Mouse (Mus musculus) liver, postnatal 0 days (tissue): Measurements from ENCODE around the gene Cyp1a1. TPM values are rescaled to one million over a fixed set of nuclear protein-coding genes. Genes with fewer than 3 reads are reported as not detected.

Experiments
- ATAC-seq: fragments of 200-750 bp; cut with Nextera tagmentation; 2 replicates; pipeline ENCODE4 v1.8.0; 2017; ENCODE audit warnings: mild to moderate bottlenecking, moderate library complexity
- DNase-seq: peaks from one replicate; pipeline ENCODE4 v3.0.0-alpha.2; 2016
- H3K27ac ChIP-seq: fragments of 300-500 bp; sonication (generic); 2 replicates; pipeline ENCODE4 v1.5.1; 2014; ENCODE audit warnings: antibody characterized with exemption, moderate library complexity, mild to moderate bottlenecking, low read depth
- H3K27me3 ChIP-seq: fragments of 300-500 bp; sonication (generic); 2 replicates; pipeline ENCODE4 v1.6.1; 2014; ENCODE audit warnings: low read length, control low read depth, mixed read lengths; ENCODE audit not compliant: insufficient read depth
- H3K36me3 ChIP-seq: fragments of 300-500 bp; sonication (generic); replicated peaks from 2 replicates; pipeline ENCODE4 v1.6.1; 2014; ENCODE audit warnings: mild to moderate bottlenecking, control low read depth, low read length, moderate library complexity, mixed read lengths; ENCODE audit not compliant: insufficient read depth
- H3K4me1 ChIP-seq: fragments of 300-500 bp; sonication (generic); 2 replicates; pipeline ENCODE4 v1.6.1; 2014; ENCODE audit warnings: antibody characterized with exemption, mild to moderate bottlenecking, control low read depth; ENCODE audit not compliant: insufficient read depth
- H3K4me2 ChIP-seq: fragments of 300-500 bp; sonication (generic); 2 replicates; pipeline ENCODE4 v1.6.1; 2014; ENCODE audit warnings: low read depth, mild to moderate bottlenecking, low read length, moderate library complexity, mixed read lengths
- H3K4me3 ChIP-seq: fragments of 300-500 bp; sonication (generic); 2 replicates; pipeline ENCODE4 v1.5.1; 2014; ENCODE audit warnings: low read depth, low read length
- H3K9ac ChIP-seq: fragments of 300-500 bp; sonication (generic); replicated peaks from 2 replicates; pipeline ENCODE4 v1.6.1; 2014; ENCODE audit warnings: mild to moderate bottlenecking, moderate library complexity
- H3K9me3 ChIP-seq: fragments of 300-500 bp; sonication (generic); 2 replicates; pipeline ENCODE4 v1.6.1; 2016; ENCODE audit warnings: mild to moderate bottlenecking, control low read depth, low read length, mixed read lengths
- CTCF ChIP-seq: sonication (generic); IDR thresholded peaks from 2 replicates; pipeline ENCODE4 v1.5.1; 2016; ENCODE audit warnings: antibody characterized with exemption, low read depth
- EP300 ChIP-seq: IDR thresholded peaks from 2 replicates; pipeline ENCODE4 v1.6.1; 2016; ENCODE audit warnings: antibody characterized with exemption, low read depth, mild to moderate bottlenecking
- WGBS: fragments of 180-500 bp; shearing (Covaris S2); extraction: QIAGEN DNeasy Blood & Tissue Kit; methylation state at CpG from one replicate; pipeline ENCODE4 v1.1.7; 2014; ENCODE audit not compliant: insufficient replicate concordance; 5-methylcytosine and 5-hydroxymethylcytosine counted together
- polyA plus RNA-seq: library from polyadenylated mRNA; unstranded; fragments of >200 nt; fragmentation: Nextera tagmentation; extraction: Ambion mirVana; gene quantifications from 2 replicates; pipeline ENCODE4 v1.2.1, GENCODE M21; 2015

The Cyp1a1 gene
- 2.2 and 4.3 TPM in 2 replicates for polyA plus RNA-seq

DNA sequence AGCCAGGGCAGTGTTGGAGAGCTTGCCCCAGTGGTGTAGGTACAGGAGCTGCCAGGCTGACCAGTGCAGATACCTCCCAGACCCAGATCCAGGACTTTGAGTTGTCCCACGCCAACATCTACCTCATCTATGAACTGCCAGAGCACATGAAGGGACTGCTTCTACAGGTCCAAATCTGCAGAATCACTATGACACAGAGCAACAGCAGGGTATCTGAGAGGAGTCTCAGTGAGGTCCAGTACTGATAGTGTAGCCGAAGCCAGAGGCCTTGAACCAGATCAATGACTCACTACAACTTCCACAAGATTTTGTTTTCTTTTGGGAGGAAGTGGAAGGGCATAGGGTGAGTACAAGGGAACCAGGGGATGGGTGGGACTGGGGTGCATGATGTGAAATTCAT, at the start of gene Cyp1a1:
Gene Cyp1a1, plus strand, starts transcription at position 178 of the 400 bp plus-strand sequence.
- no peak within 1 kb of the TSS for H3K27ac ChIP-seq

DNA sequence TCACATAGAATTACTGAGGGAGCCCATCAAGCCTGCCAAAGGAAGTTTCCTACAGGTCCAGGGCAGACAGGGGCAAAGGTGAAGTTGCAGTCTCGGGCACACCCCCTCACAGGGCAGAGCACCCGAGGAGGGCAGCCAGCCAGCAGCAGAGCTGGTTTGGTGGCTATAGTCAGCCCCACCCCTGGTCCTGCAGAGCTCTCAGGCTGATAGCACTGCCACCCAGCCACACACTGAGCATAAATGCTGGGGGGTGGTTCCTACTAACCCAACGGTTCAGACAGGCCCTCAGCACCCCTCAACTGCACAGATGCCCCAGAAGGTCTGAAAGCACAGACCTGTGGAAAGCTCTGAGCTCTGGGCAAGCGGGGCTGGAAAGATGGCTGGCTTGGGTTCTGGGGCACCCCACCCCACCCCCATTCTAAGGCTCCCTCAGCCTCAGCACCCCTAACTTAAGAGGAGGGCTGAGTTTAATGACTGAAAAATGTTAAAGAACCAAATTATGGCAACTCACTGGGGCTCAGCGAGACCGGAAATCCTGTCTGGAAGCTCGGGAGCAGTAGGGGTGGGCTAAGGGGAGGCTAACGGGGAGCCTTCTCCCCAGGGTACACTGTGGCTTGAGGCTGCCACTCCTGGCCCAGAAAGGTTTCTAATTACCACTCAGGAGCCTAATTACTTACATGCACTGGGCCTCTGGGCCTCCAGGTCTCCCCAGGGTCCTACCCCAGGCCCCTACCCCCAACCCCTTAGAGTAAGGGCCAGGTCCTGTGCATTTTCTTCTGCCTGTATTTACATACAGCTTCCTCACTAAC, 48.9 kb upstream of the Cyp1a1 start:
- Histone ChIP-seq H3K4me2 (peak overlapping the region; percentile 69), H3K27ac (peak overlapping the region; percentile 88), H3K27me3 (no peaks in the 10 kb centered on the region), H3K4me3 (peak overlapping the region; percentile 9; the same call in 1 of the 2 replicates), H3K9ac (peak overlapping the region; percentile 54), H3K9me3 (no peaks in the 10 kb centered on the region), H3K36me3 (peaks cover 12% of the 10 kb centered on the region), H3K4me1 (peaks cover 85% of the 10 kb centered on the region)
- peak; percentile 85 for DNase-seq
- ATAC-seq: peak; percentile 73
- WGBS: 14% methylated on average over 8 of the region's 8 CpGs
- TF ChIP-seq CTCF (no peak), EP300 (no peak)

More for the DNA sequence above, at the start of gene Cyp1a1:
- Histone ChIP-seq H3K27me3 (no peaks in the 10 kb centered on the region), H3K4me3 (no peak within 1 kb of the TSS), H3K9me3 (no peaks in the 10 kb centered on the region), H3K4me1 (peaks cover 3% of the 10 kb centered on the region; the same call in 1 of the 2 replicates), H3K4me2 (no peak within 1 kb of the TSS), H3K9ac (no peak within 1 kb of the TSS), H3K36me3 (no peaks in the 10 kb centered on the region)
- WGBS: 75% methylated on average over 2 of the region's 2 CpGs
- ATAC-seq: no peak
- DNase-seq: no peak
- TF ChIP-seq CTCF (no peak), EP300 (no peak)

DNA sequence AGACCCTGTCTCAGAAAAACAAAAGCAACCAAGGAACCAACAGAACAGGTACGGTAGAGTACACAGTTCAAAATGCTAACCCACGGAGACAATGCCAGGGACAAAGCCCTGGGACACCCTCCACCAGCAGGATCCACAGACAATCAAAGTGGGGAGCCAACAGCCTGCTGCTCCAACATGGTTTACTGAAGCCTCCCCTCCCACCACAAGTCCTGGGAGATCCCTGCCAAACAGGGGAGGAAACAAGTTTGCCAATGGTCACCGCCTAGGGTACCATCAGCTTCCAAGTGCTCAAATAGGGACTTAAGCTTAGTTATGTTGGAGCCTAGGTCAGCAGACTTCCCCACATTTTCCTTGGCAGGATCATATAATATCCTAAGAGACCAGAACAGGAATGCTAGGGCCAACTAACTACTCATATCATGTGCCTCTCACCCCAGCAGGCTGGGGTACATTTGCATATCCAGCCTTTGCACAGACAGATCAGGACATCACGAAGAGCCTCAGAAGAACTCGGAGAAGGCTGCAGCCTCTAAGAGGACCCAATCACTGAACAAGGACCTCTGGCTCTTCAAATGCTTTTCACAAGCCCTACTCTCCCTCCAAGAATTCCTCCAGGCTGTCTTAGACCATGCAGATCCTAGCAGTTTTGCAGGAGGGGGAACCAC, 47.9 kb upstream of the Cyp1a1 start:
- Histone ChIP-seq H3K4me2 (peak overlapping the region; percentile 69), H3K4me1 (peaks cover 84% of the 10 kb centered on the region), H3K36me3 (peaks cover 6% of the 10 kb centered on the region), H3K27me3 (no peaks in the 10 kb centered on the region), H3K9ac (peak overlapping the region; percentile 54), H3K9me3 (no peaks in the 10 kb centered on the region), H3K27ac (peak overlapping the region; percentile 88), H3K4me3 (peak overlapping the region; percentile 13)
- DNase-seq (no peak), ATAC-seq (no peak)
- no peak for TF ChIP-seq CTCF
- no peak for TF ChIP-seq EP300
- WGBS: 42% methylated on average over 5 of the region's 5 CpGs

DNA sequence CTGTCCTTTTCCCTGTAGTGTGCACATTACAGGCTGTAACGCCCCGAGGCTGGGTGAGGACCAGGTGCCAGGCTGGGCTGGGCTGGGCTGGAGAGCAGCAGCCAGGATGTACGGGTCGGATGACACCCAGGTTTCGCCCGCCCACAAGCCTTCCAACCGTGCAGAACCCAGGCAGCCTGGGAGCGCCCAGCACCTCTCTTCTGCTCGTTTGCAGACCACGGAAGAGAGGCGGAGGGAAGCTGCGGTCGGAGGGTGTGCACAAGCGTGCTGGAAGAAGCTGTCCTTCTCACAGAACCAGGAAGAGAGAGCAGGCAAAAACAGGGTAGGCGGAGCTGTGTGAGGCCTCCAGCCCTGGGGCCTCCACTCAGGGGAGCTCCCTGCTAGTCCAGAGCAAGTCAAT, 47.3 kb upstream of the Cyp1a1 start:
- DNase-seq (peak; percentile 85), ATAC-seq (peak; percentile 44)
- Histone ChIP-seq H3K9me3 (no peaks in the 10 kb centered on the region), H3K4me2 (peak overlapping the region; percentile 69), H3K4me3 (peak overlapping the region; percentile 13), H3K9ac (peak overlapping the region; percentile 54), H3K36me3 (peaks cover 4% of the 10 kb centered on the region), H3K27me3 (no peaks in the 10 kb centered on the region), H3K4me1 (peaks cover 80% of the 10 kb centered on the region), H3K27ac (peak overlapping the region; percentile 88)
- TF ChIP-seq CTCF: no peak
- peak; percentile 10; the same call in 1 of the 2 replicates for TF ChIP-seq EP300
- WGBS: 10% methylated on average over 15 of the region's 15 CpGs

DNA sequence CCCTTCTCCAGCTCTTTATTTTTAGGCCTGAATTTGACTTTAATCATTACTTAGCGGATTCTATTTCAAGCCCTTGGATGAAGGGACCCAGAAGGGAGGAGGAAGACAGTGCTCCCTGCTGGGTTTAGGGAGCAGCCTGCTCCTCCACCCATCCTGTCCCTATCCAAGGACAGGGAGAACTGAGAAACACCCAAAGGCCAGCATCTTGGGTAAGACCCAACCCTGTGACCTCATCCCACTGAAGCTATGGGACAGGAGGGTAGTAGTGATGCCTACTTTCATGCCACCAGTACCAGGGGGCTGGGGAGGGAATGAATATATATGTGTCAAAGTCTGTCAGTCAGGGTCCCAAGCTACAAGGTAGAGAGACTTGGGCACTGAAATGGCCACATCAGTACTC, 46.7 kb upstream of the Cyp1a1 start:
- H3K4me2 ChIP-seq: peak overlapping the region; percentile 69
- H3K9ac ChIP-seq: peak overlapping the region; percentile 52
- peaks cover 84% of the 10 kb centered on the region for H3K4me1 ChIP-seq
- TF ChIP-seq EP300: no peak
- no peak for TF ChIP-seq CTCF
- peak overlapping the region; percentile 88 for H3K27ac ChIP-seq
- H3K9me3 ChIP-seq: no peaks in the 10 kb centered on the region
- DNase-seq (no peak), ATAC-seq (no peak)
- H3K4me3 ChIP-seq: no peak overlapping the region
- H3K36me3 ChIP-seq: peaks cover 4% of the 10 kb centered on the region
- no peaks in the 10 kb centered on the region for H3K27me3 ChIP-seq
- WGBS: 71% methylated on average over 1 of the region's 1 CpGs
